Mouse (Mus musculus) heart, adult 2 months (tissue): Measurements from ENCODE around the gene Hoxb4.

Experiments used
- CTCF ChIP-seq: fragments of 200-600 bp; IDR thresholded peaks from 2 replicates; pipeline ENCODE4 v1.8.1; 2022; ENCODE audit warnings: antibody characterized with exemption, mild to moderate bottlenecking, moderate library complexity
- POLR2A ChIP-seq: fragments of 200-500 bp; IDR thresholded peaks from 2 replicates; pipeline ENCODE4 v1.6.1; 2011; ENCODE audit warnings: mild to moderate bottlenecking, low read depth, low read length, control low read depth; ENCODE audit not compliant: insufficient read depth

- TF ChIP-seq CTCF = peak; percentile 44
- no peak for TF ChIP-seq POLR2A
These were observed 28.1 kb downstream of the Hoxb4 start for GRCm38 (mm10) chr11:96345893-96346806.
